Mouse (Mus musculus): ENCODE measurements around the gene Zfp13. TPM values are rescaled to one million over a fixed set of nuclear protein-coding genes. Genes with fewer than 3 reads are reported as not detected.
"Not testable (repeated sequence)": the region's sequence is repeated elsewhere in the genome, so short reads cannot be mapped to it uniquely, and the experiment has no call there.

The Zfp13 gene
- polyA plus RNA-seq, 1 experiment, result 9.2 TPM

GRCm38 (mm10) chr17:23533591-23534490, 65.4 kb downstream of the Zfp13 start:
- not testable (repeated sequence) for DNase-seq (ENCODE audit: low spot score)

- not testable (repeated sequence) for DNase-seq (ENCODE audit: low spot score)
Measured at GRCm38 (mm10) chr17:23531408-23531807, 67.9 kb downstream of the Zfp13 start.

Other genes with a start within 250 kb of the Zfp13 start
- gene Vmn2r116, start 214.9 kb downstream of the Zfp13 start, polyA plus RNA-seq (2012; rRNA removed), result not detected in 2 replicates
- not detected in 2 replicates for gene Vmn2r117, start 119.8 kb downstream of the Zfp13 start, polyA plus RNA-seq (2012; rRNA removed)
- gene Zfp213, start 35.2 kb downstream of the Zfp13 start, polyA plus RNA-seq (2012; rRNA removed), result 7.6 and 7.8 TPM in 2 replicates
- 0.04 TPM in 2 replicates for gene Zscan10, start 1.4 kb upstream of the Zfp13 start, polyA plus RNA-seq (2012; rRNA removed)
- 0.22 and 0.29 TPM in 2 replicates for gene Mmp25, start 45.8 kb upstream of the Zfp13 start, polyA plus RNA-seq (2012; rRNA removed)
- 9.2 and 11.7 TPM in 2 replicates for gene Bicdl2, start 61.0 kb upstream of the Zfp13 start, polyA plus RNA-seq (2012; rRNA removed)
- 136 and 183 TPM in 2 replicates for gene Hcfc1r1, start 74.1 kb upstream of the Zfp13 start, polyA plus RNA-seq (2012; rRNA removed)
- gene Thoc6, start 74.4 kb upstream of the Zfp13 start, polyA plus RNA-seq (2012; rRNA removed), result 13.2 and 16.9 TPM in 2 replicates
- 17.4 and 26.7 TPM in 2 replicates for gene Tnfrsf12a, start 78.0 kb upstream of the Zfp13 start, polyA plus RNA-seq (2012; rRNA removed)
- 0.04 TPM in 1 of 2 replicates, not detected in the other for gene Cldn6, start 79.8 kb upstream of the Zfp13 start, polyA plus RNA-seq (2012; rRNA removed)
- not detected in 2 replicates for gene Cldn9, start 84.5 kb upstream of the Zfp13 start, polyA plus RNA-seq (2012; rRNA removed)
- gene 1520401A03Rik, start 123.3 kb upstream of the Zfp13 start, polyA plus RNA-seq (2012; rRNA removed), result 0.10 and 0.23 TPM in 2 replicates
- 10.4 and 15.3 TPM in 2 replicates for gene Pkmyt1, start 126.8 kb upstream of the Zfp13 start, polyA plus RNA-seq (2012; rRNA removed)
- 12.8 and 13.0 TPM in 2 replicates for gene Paqr4, start 141.4 kb upstream of the Zfp13 start, polyA plus RNA-seq (2012; rRNA removed)
- 0.04 and 0.11 TPM in 2 replicates for gene Kremen2, start 146.3 kb upstream of the Zfp13 start, polyA plus RNA-seq (2012; rRNA removed)
- gene Flywch1, start 172.1 kb upstream of the Zfp13 start, polyA plus RNA-seq (2012; rRNA removed), result 35.0 and 39.3 TPM in 2 replicates
- 9.0 and 13.2 TPM in 2 replicates for gene Flywch2, start 186.6 kb upstream of the Zfp13 start, polyA plus RNA-seq (2012; rRNA removed)
- gene Srrm2, start 191.0 kb upstream of the Zfp13 start, polyA plus RNA-seq (2012; rRNA removed), result 540 TPM in 2 replicates
- 466 and 498 TPM in 2 replicates for gene Elob, start 229.6 kb upstream of the Zfp13 start, polyA plus RNA-seq (2012; rRNA removed)
- not detected in 2 replicates for gene Prss33, start 236.6 kb upstream of the Zfp13 start, polyA plus RNA-seq (2012; rRNA removed)
- 0.67 and 1.1 TPM in 2 replicates for gene Prss32, start 244.4 kb upstream of the Zfp13 start, polyA plus RNA-seq (2012; rRNA removed)
- 0.04 and 0.28 TPM in 2 replicates for gene Prss41, start 244.7 kb upstream of the Zfp13 start, polyA plus RNA-seq (2012; rRNA removed)

Measured in urinary bladder, adult 2 months (tissue).